In the genomic region with DNA sequence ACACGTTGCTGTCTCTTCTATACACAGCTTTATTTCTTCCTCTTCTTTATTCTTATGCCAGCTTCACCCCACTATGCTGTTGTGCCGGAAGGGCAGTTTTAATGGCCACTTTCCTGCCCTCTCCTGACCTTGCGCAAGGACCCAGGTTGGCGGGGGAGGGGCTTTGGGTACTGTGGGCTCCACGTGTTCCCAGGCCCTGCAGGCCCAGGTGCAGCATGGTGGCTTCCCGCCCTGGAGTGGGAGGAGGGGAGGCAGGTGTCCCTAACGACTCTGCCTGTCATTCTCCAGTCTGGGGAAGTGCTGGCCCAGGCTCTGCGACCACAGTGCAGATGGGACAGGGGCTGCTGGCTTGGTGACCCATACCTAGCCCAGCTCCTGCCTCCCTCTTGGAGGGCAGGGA, we compare ENCODE assay signal across 14 mouse cellular contexts. TPM values are rescaled to one million over a fixed set of nuclear protein-coding genes. Genes with fewer than 3 reads are reported as not detected.
A peak's percentile ranks its signal among the peaks of the same experiment; 100 is the strongest.
DNase-seq lines count a peak whose midpoint lies in the region; ATAC-seq and TF ChIP-seq lines count a peak whose summit lies in the region.
"Had no signal": no experiment of that assay in that cellular context is flagged by ENCODE, and none has a peak within 500 bp of the region (broad histone marks: within the 10 kb centered on the region; RNA-seq: fewer than 3 reads in every experiment).

No protein-coding gene starts in this region.

- H3K9me3 ChIP-seq in kidney, embryonic 15.5 days (replicated peaks), result no peaks in the 10 kb centered on the region
- H3K9me3 ChIP-seq in embryonic facial prominence, embryonic 14.5 days (ENCODE audit: control insufficient read depth, low read length), result no peaks in the 10 kb centered on the region
- H3K9me3 ChIP-seq: forebrain, embryonic 15.5 days; intestine, embryonic 15.5 days; liver, embryonic 15.5 days; midbrain, embryonic 13.5 days had no signal

- H3K27me3 ChIP-seq in kidney, embryonic 15.5 days, result no peaks in the 10 kb centered on the region
- no peaks in the 10 kb centered on the region for H3K27me3 ChIP-seq in embryonic facial prominence, embryonic 14.5 days (replicated peaks; ENCODE audit: control insufficient read depth, insufficient read depth, low read length)
- H3K27me3 ChIP-seq: forebrain, embryonic 15.5 days; intestine, embryonic 15.5 days; liver, embryonic 15.5 days; midbrain, embryonic 13.5 days had no signal

- no peaks in the 10 kb centered on the region for H3K36me3 ChIP-seq in kidney, embryonic 15.5 days
- H3K36me3 ChIP-seq in embryonic facial prominence, embryonic 14.5 days (ENCODE audit: control insufficient read depth, insufficient read depth, low read length), result no peaks in the 10 kb centered on the region
- H3K36me3 ChIP-seq: forebrain, embryonic 15.5 days; intestine, embryonic 15.5 days; liver, embryonic 15.5 days; midbrain, embryonic 13.5 days had no signal

- TF ChIP-seq POLR2A in lung, adult 2 months (IDR thresholded peaks at IDR 0.05; ENCODE audit: borderline replicate concordance, extremely low read depth, low read depth, low read length), result no peak

- H3K4me3 ChIP-seq in kidney, embryonic 15.5 days (replicated peaks), result no peak overlapping the region
- H3K4me3 ChIP-seq in embryonic facial prominence, embryonic 14.5 days (ENCODE audit: low read depth, low read length), result no peak overlapping the region
- no peak overlapping the region for H3K4me3 ChIP-seq in lung, adult 2 months (replicated peaks; ENCODE audit: extremely low read depth, low read depth, low read length)
- no peak overlapping the region for H3K4me3 ChIP-seq in left cerebral cortex, adult 2 months
- H3K4me3 ChIP-seq: forebrain, embryonic 15.5 days; intestine, embryonic 15.5 days; liver, embryonic 15.5 days; midbrain, embryonic 13.5 days had no signal

- intact Hi-C loops in left cerebral cortex, adult 2 months (cut with DNase I), result no loop called here

- ATAC-seq in kidney, embryonic 15.5 days (replicated peaks; ENCODE audit: low FRiP score), result no peak
- no peak for ATAC-seq in embryonic facial prominence, embryonic 14.5 days (ENCODE audit: low read depth)
- ATAC-seq in erythroid progenitor cell, adult 5-6 weeks (replicated peaks; ENCODE audit: low FRiP score, poor library complexity, severe bottlenecking), result no peak
- ATAC-seq: forebrain, embryonic 15.5 days; intestine, embryonic 15.5 days; midbrain, embryonic 13.5 days had no signal

- TF ChIP-seq CTCF in lung, adult 2 months (IDR thresholded peaks at IDR 0.05; ENCODE audit: insufficient read depth, low read length), result no peak
- no peak for TF ChIP-seq CTCF in left cerebral cortex, adult 2 months (IDR thresholded peaks at IDR 0.05)

- no peak overlapping the region for H3K9ac ChIP-seq in kidney, embryonic 15.5 days
- H3K9ac ChIP-seq in embryonic facial prominence, embryonic 14.5 days (ENCODE audit: low read depth, low read length), result peak overlapping the region; percentile 34; the same call in 1 of the 2 replicates
- H3K9ac ChIP-seq: forebrain, embryonic 15.5 days; intestine, embryonic 15.5 days; liver, embryonic 15.5 days; midbrain, embryonic 13.5 days had no signal

- no peak for DNase-seq in kidney, adult 9 months
- DNase-seq in embryonic facial prominence, embryonic 14.5 days (ENCODE audit: low spot score), result no peak
- DNase-seq in lung, adult 2 months, result peak; percentile 50
- DNase-seq in thymus, postnatal 14 days, result peak; percentile 88
- no peak for DNase-seq in left cerebral cortex, adult 2 months (ENCODE audit: extremely low spot score in 1 of 2, low spot score in 2 of 2)
- DNase-seq: adrenal gland, postnatal 25 days; gastrocnemius, postnatal 36 days had no signal

- H3K4me2 ChIP-seq in kidney, embryonic 15.5 days, result no peak overlapping the region
- no peak overlapping the region for H3K4me2 ChIP-seq in embryonic facial prominence, embryonic 14.5 days (ENCODE audit: low read depth, low read length)
- H3K4me2 ChIP-seq: forebrain, embryonic 15.5 days; intestine, embryonic 15.5 days; liver, embryonic 15.5 days; midbrain, embryonic 13.5 days had no signal

- peak overlapping the region; percentile 45; the same call in 1 of the 2 replicates for H3K27ac ChIP-seq in kidney, embryonic 15.5 days
- no peak overlapping the region for H3K27ac ChIP-seq in embryonic facial prominence, embryonic 14.5 days (replicated peaks; ENCODE audit: low read depth, low read length)
- H3K27ac ChIP-seq in left cerebral cortex, adult 2 months, result no peak overlapping the region
- H3K27ac ChIP-seq: forebrain, embryonic 15.5 days; intestine, embryonic 15.5 days; liver, embryonic 15.5 days; midbrain, embryonic 13.5 days had no signal

- 45% methylated on average over 8 of the region's 8 CpGs for WGBS in kidney, embryonic 15.5 days
- WGBS in embryonic facial prominence, embryonic 14.5 days, result 53% methylated on average over 7 of the region's 8 CpGs
- 36% methylated on average over 8 of the region's 8 CpGs for WGBS in lung, adult 2 months

- H3K4me1 ChIP-seq in kidney, embryonic 15.5 days, result peaks cover 12% of the 10 kb centered on the region
- no peaks in the 10 kb centered on the region for H3K4me1 ChIP-seq in embryonic facial prominence, embryonic 14.5 days (ENCODE audit: control insufficient read depth, insufficient read depth, low read length)
- H3K4me1 ChIP-seq in lung, adult 2 months (ENCODE audit: control insufficient read depth, insufficient read depth, low read length), result no peaks in the 10 kb centered on the region

RNA-seq across cellular contexts. Expression of gene Ptcra, which starts 4.4 kb away (rescaled TPM):
- polyA plus RNA-seq in kidney, embryonic 15.5 days (2015; fragmentation: Nextera tagmentation; extraction: Ambion mirVana), result 0.33 and 0.64 TPM in 2 replicates
- polyA plus RNA-seq in embryonic facial prominence, embryonic 14.5 days (2014; fragmentation: Nextera tagmentation; extraction: Ambion mirVana), result 0.21 and 0.31 TPM in 2 replicates
- not detected in 2 replicates for polyA plus RNA-seq in lung, adult 2 months (2012; rRNA removed)
- not detected in 2 replicates for total RNA-seq in erythroid progenitor cell, adult 5-6 weeks (2015; ENCODE audit: low replicate concordance)
- not detected in 2 replicates for total RNA-seq in erythroid progenitor cell, adult 5-6 weeks (2017; ENCODE audit: low replicate concordance)
- under 1 TPM in 1 of 2 experiments, not detected in 1; 0.28 TPM for total RNA-seq in left cerebral cortex, adult 2 months (2021)
- total RNA-seq: adrenal gland, postnatal 25 days; gastrocnemius, postnatal 36 days; heart, postnatal 25 days had no signal

RNA-seq across cellular contexts. Expression of gene 2310039H08Rik, which starts 4.6 kb away (rescaled TPM):
- 75.6 and 80.0 TPM in 2 replicates for polyA plus RNA-seq in kidney, embryonic 15.5 days (2015; fragmentation: Nextera tagmentation; extraction: Ambion mirVana)
- polyA plus RNA-seq in embryonic facial prominence, embryonic 14.5 days (2014; fragmentation: Nextera tagmentation; extraction: Ambion mirVana), result 86.2 and 92.3 TPM in 2 replicates
- polyA plus RNA-seq in lung, adult 2 months (2012; rRNA removed), result 65.3 and 79.1 TPM in 2 replicates
- 7.2 and 15.1 TPM in 2 replicates for total RNA-seq in erythroid progenitor cell, adult 5-6 weeks (2015; ENCODE audit: low replicate concordance)
- 1.8 and 4.2 TPM in 2 replicates for total RNA-seq in erythroid progenitor cell, adult 5-6 weeks (2017; ENCODE audit: low replicate concordance)
- total RNA-seq in left cerebral cortex, adult 2 months (2021), result 1 to 10 TPM; 6.3 to 6.5 TPM

RNA-seq across cellular contexts. Expression of gene Rpl7l1, which starts 14.6 kb away (rescaled TPM):
- 179 and 189 TPM in 2 replicates for polyA plus RNA-seq in kidney, embryonic 15.5 days (2015; fragmentation: Nextera tagmentation; extraction: Ambion mirVana)
- polyA plus RNA-seq in embryonic facial prominence, embryonic 14.5 days (2014; fragmentation: Nextera tagmentation; extraction: Ambion mirVana), result 124 and 126 TPM in 2 replicates
- polyA plus RNA-seq in lung, adult 2 months (2012; rRNA removed), result 14.3 and 21.6 TPM in 2 replicates
- 29.9 and 35.6 TPM in 2 replicates for total RNA-seq in erythroid progenitor cell, adult 5-6 weeks (2015; ENCODE audit: low replicate concordance)
- total RNA-seq in erythroid progenitor cell, adult 5-6 weeks (2017; ENCODE audit: low replicate concordance), result 25.2 and 69.6 TPM in 2 replicates
- 10 to 100 TPM; 36.7 to 51.5 TPM for total RNA-seq in left cerebral cortex, adult 2 months (2021)

RNA-seq across cellular contexts. Expression of gene Cnpy3, which starts 15.9 kb away (rescaled TPM):
- 79.3 and 83.5 TPM in 2 replicates for polyA plus RNA-seq in kidney, embryonic 15.5 days (2015; fragmentation: Nextera tagmentation; extraction: Ambion mirVana)
- 62.6 and 68.5 TPM in 2 replicates for polyA plus RNA-seq in embryonic facial prominence, embryonic 14.5 days (2014; fragmentation: Nextera tagmentation; extraction: Ambion mirVana)
- polyA plus RNA-seq in lung, adult 2 months (2012; rRNA removed), result 54.9 and 59.7 TPM in 2 replicates
- 3.4 and 3.6 TPM in 2 replicates for total RNA-seq in erythroid progenitor cell, adult 5-6 weeks (2015; ENCODE audit: low replicate concordance)
- 7.2 and 7.7 TPM in 2 replicates for total RNA-seq in erythroid progenitor cell, adult 5-6 weeks (2017; ENCODE audit: low replicate concordance)
- 10 to 100 TPM; 65.1 to 68.1 TPM for total RNA-seq in left cerebral cortex, adult 2 months (2021)

RNA-seq across cellular contexts. Expression of gene Gnmt, which starts 38.9 kb away (rescaled TPM):
- 1.5 and 2.8 TPM in 2 replicates for polyA plus RNA-seq in kidney, embryonic 15.5 days (2015; fragmentation: Nextera tagmentation; extraction: Ambion mirVana)
- 1.2 and 1.6 TPM in 2 replicates for polyA plus RNA-seq in embryonic facial prominence, embryonic 14.5 days (2014; fragmentation: Nextera tagmentation; extraction: Ambion mirVana)
- 13.4 and 14.1 TPM in 2 replicates for polyA plus RNA-seq in lung, adult 2 months (2012; rRNA removed)
- total RNA-seq in erythroid progenitor cell, adult 5-6 weeks (2015; ENCODE audit: low replicate concordance), result not detected in 2 replicates
- not detected in 2 replicates for total RNA-seq in erythroid progenitor cell, adult 5-6 weeks (2017; ENCODE audit: low replicate concordance)
- 1 to 10 TPM in 1 of 2 experiments, under 1 TPM in 1; 0.70 to 2.1 TPM for total RNA-seq in left cerebral cortex, adult 2 months (2021)

Comparison
In these comparisons a context has a peak if more than half of its experiments do, and no peak if none do; other contexts are left out.
1. DNase-seq: peak in lung, adult 2 months (single experiment) and thymus, postnatal 14 days (single experiment); none in kidney, adult 9 months (single experiment), embryonic facial prominence, embryonic 14.5 days (single experiment) and left cerebral cortex, adult 2 months (0 of 2).